Mouse (Mus musculus) spleen, adult 18-20 months (tissue): ENCODE measurements around the gene Acvr2a.
"Not testable (repeated sequence)": the region's sequence is repeated elsewhere in the genome, so short reads cannot be mapped to it uniquely, and the experiment has no call there.

Experiments
- DNase-seq, 2 experiments: peaks; one replicate each; pipeline ENCODE4 v3.0.0; 2022; ENCODE audit warnings: mixed read lengths in 2 of 2

Gene Acvr2a

GRCm38 (mm10) chr2:48813371-48814222, at the start of gene Acvr2a:
TSS of gene Acvr2a (plus strand) at chr2:48814109.
- DNase-seq, result peak; percentile 75 to 84

GRCm38 (mm10) chr2:48766513-48766912, 47.4 kb upstream of the Acvr2a start:
- DNase-seq, result no peak

GRCm38 (mm10) chr2:48767778-48768177, 46.1 kb upstream of the Acvr2a start:
- no peak for DNase-seq

GRCm38 (mm10) chr2:48768219-48768618, 45.7 kb upstream of the Acvr2a start:
- no peak for DNase-seq

GRCm38 (mm10) chr2:48770100-48770499, 43.8 kb upstream of the Acvr2a start:
- no peak for DNase-seq

- DNase-seq, result no peak
These were observed 43.3 kb upstream of the Acvr2a start for GRCm38 (mm10) chr2:48770634-48771033.

GRCm38 (mm10) chr2:48775281-48775680, 38.6 kb upstream of the Acvr2a start:
- DNase-seq, result no peak

GRCm38 (mm10) chr2:48788901-48789300, 25.0 kb upstream of the Acvr2a start:
- DNase-seq, result no peak

GRCm38 (mm10) chr2:48814223-48815038, 522 bp downstream of the Acvr2a start:
- DNase-seq, result peak; percentile 10 to 35

- DNase-seq, result no peak
These were observed 1.2 kb downstream of the Acvr2a start for GRCm38 (mm10) chr2:48815039-48815590.

- no peak for DNase-seq
These were observed 2.5 kb downstream of the Acvr2a start for GRCm38 (mm10) chr2:48816141-48817028.

GRCm38 (mm10) chr2:48825878-48826277, 12.0 kb downstream of the Acvr2a start:
- DNase-seq, result no peak

GRCm38 (mm10) chr2:48826380-48826779, 12.5 kb downstream of the Acvr2a start:
- no peak for DNase-seq

- no peak for DNase-seq
These were observed 16.6 kb downstream of the Acvr2a start for GRCm38 (mm10) chr2:48830492-48830891.

GRCm38 (mm10) chr2:48832305-48832704, 18.4 kb downstream of the Acvr2a start:
- no peak for DNase-seq

- DNase-seq, result no peak
These were observed 20.1 kb downstream of the Acvr2a start for GRCm38 (mm10) chr2:48833884-48834450.

GRCm38 (mm10) chr2:48841611-48842470, 27.9 kb downstream of the Acvr2a start:
- DNase-seq, result no peak

GRCm38 (mm10) chr2:48846689-48847398, 32.9 kb downstream of the Acvr2a start:
- no peak for DNase-seq

GRCm38 (mm10) chr2:48865596-48865995, 51.7 kb downstream of the Acvr2a start:
- DNase-seq, result not testable (repeated sequence)

GRCm38 (mm10) chr2:48868199-48868913, 54.4 kb downstream of the Acvr2a start:
- no peak for DNase-seq
